Mouse (Mus musculus): ENCODE data around the gene Tmem19. TPM values are rescaled to one million over a fixed set of nuclear protein-coding genes. Genes with fewer than 3 reads are reported as not detected.

Gene Tmem19
- total RNA-seq, 2 experiments from 2014 or later = 54.4 to 59.6 TPM

DNA sequence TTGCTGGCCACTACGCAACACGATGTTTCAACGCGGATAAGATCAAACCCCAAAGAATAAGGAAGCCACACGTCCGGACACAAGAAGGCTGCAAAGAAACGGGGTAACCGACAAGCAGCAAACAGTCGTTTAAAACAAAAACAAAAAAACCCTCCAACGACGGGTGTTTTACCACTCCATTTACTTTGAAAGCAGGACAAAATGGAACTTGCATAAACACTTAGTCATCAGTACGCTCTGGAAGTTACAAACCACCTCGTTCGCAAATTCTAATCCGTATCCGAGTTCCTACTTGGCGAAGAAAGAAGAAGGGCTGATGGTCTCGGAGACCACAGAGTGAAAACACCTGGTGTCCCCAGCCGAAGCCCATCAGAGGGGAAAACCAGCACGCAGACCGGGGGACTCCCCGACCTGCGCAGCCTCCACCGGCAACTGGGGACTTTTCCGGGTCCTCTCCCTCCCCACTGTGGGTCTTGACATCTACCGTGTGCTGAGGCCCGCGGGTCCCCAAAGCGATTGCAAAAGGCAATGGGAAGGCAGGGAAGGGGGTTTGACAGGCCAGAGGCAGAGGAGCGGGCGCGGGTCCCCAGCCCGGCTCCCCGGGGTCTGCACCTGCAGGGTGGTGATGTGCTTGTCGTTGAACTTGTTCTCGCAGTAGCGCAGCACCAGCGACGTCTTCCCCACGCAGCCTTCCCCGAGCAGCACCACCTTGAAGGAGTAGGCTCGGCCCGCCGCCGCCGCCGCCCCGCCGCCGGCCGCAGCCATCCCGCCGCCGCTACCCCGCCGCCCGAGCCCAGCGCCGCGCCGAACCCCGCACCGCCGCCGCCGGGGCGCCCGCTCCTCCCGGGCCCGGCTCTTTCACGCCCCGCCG is 47.5 kb downstream of the Tmem19 start:
- DNase-seq (ENCODE audit: extremely low spot score in 1 of 2, low spot score in 2 of 2) = peak in 1 of 2 experiments; percentile 39
- intact Hi-C loops (cut with DNase I) = loop anchor here (5.0 kb wide), 2 partner anchors 63 to 72 kb away; partner anchors contain the start of gene Tbc1d15

DNA sequence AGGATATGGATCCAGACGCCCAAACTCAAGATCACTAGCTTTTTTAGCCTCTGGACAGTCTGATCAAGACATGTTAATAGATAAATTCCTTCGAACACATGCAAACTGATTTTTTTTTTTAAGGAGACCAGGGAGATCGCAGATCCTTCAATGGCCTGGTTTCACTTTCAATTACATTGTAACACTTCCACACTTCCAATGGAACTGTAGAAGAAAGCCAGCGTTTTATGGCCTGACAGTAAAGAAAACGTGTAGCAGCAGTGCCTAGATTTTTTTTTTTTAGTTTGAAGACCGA is 48.1 kb downstream of the Tmem19 start:
- DNase-seq (ENCODE audit: extremely low spot score in 1 of 2, low spot score in 2 of 2) = no peak
- intact Hi-C loops (cut with DNase I) = loop anchor here (5.0 kb wide), 1 partner anchor 62 kb away; the partner anchor contains the start of gene Tbc1d15

DNA sequence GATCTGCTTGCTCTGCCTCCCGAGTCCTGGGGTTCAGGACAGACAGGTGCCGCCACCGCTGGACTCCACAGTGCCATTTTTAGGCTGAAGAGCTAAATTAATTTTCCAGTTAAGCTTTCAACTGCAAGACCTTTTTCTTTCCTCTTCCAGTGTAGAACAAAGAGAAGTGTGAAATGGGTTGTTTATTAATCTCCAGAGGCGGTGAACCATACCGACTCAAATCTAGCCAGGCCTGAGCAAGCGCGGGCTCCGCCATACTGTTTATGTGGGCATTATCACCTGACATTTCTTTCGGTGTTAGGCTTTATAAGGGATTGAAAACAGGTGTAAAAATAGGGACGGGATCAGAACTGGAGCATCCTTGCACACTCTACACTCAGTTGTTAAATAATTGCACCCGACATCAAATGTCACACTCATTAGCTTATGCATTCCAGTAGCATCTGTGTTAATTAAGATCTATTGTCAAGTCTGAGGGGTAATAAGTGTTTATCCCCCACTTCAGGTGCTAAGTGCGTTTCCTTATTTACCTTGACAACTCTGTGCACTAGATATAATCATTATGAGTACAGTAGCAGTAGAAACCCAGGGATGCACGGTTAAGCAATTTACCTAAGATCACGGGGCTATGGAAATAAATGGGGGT is 48.5 kb downstream of the Tmem19 start:
- intact Hi-C loops (cut with DNase I) = loop anchor here (5.0 kb wide), 1 partner anchor 61 kb away; the partner anchor contains the start of gene Tbc1d15
- DNase-seq (ENCODE audit: extremely low spot score in 1 of 2, low spot score in 2 of 2) = no peak

DNA sequence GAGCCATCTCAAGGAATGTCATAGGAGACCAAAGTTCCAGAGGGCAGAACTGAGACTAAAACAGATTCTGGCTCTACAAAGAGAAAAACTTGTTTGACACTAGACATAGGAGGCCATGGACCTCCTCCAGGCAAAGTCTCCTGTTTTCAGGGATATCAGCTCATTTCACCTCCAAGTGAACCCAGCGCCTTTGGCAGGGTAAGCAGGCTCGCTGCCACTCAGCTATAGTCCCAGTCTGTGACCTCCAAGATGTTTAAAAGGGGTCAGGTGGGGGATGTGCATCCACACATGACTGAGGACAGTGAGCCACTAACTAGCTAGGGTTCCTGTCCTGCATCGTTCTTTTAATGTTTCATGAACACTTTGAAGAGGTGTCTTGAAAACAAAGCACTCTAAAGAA is 49.6 kb downstream of the Tmem19 start:
- no peak for DNase-seq (ENCODE audit: extremely low spot score in 1 of 2, low spot score in 2 of 2)
- intact Hi-C loops (cut with DNase I) = loop anchor here (5.0 kb wide), 1 partner anchor 60 kb away; the partner anchor contains the start of gene Tbc1d15

DNA sequence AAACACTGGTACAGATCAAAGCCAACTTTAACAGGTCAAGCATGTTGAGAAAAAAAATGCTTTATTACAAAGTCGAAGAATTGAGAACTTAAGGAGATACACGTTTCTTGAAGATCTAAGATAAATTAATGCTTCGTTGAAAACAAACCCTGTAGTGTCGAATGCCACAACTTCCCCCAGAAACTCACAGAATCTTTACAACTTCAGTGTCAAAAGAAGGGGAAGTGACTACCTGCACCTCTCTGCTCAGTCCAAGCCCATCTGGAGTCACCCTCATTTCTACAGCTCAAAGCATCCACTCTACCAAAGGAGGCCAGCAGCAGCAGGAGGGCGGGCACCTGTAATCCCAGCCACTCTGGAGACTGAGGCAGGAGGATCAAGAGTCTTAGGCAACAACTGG is 50.1 kb downstream of the Tmem19 start:
- DNase-seq (ENCODE audit: extremely low spot score in 1 of 2, low spot score in 2 of 2) = no peak
- intact Hi-C loops (cut with DNase I) = loop anchor here (5.0 kb wide), 1 partner anchor 60 kb away; the partner anchor contains the start of gene Tbc1d15

DNA sequence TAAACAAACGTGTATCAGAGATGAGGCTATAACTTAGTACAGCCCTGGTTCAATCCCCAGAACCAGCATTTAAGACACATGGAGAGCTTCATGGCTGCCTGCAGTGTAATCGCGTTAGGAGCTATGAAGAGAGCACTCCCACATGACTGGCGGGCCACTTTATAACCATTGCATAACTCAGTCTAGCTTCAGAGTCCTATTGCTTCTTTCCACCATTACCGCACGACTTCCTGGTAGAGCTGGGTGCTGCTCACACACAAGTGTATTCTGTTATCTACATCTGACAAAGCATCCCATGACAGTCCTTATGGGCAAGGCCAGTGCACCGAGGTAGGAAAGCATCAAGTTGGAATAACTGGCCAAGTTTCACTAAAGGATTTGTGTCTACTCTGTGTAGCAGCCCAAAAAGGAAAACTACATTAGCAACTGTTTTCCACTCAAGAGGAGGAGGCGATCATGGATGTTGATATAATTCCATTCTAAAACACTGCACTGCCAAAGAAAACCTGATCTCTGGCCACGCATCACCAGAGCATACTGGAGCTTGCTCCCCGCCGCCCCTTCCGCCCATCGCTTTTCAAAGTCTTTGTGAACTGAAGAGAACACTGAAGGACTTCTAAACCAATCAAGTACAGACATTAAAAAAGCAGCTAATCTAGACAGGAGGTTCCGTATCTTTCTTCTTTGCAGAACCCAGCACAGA is 50.9 kb downstream of the Tmem19 start:
- intact Hi-C loops (cut with DNase I) = loop anchor here (5.0 kb wide), 1 partner anchor 59 kb away; the partner anchor contains the start of gene Tbc1d15
- no peak for DNase-seq (ENCODE audit: extremely low spot score in 1 of 2, low spot score in 2 of 2)

- DNase-seq (ENCODE audit: extremely low spot score in 1 of 2, low spot score in 2 of 2) = no peak
- intact Hi-C loops (cut with DNase I) = no loop called here
Observed at GRCm38 (mm10) chr10:115309191-115309590, 53.1 kb downstream of the Tmem19 start.

DNA sequence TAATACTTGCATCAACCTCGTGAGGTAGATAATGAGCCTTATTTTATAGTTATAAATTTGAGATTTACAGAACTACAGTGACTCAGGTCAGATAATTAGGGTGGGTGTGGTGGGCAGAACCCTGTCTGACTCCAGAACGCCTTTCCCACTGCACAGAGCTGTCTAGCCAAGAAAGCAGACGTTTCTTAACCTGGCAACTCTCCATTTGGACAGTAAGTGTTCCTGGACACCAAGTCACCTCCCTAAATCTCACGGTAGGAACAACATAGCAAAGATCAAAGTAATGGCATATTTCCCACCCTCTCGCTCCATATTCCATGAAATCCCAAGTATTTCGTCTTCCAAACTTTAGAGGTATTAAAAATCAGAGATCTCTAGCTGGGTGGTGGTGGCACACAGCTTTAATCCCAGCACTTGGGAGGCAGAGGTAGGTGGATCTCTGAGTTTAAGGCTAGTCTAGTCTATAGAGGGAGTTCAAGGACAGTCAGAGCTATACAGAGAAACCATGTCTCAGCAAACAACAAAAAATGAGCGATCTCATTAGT is 54.9 kb downstream of the Tmem19 start:
- intact Hi-C loops (cut with DNase I) = no loop called here
- no peak for DNase-seq (ENCODE audit: extremely low spot score in 1 of 2, low spot score in 2 of 2)

DNA sequence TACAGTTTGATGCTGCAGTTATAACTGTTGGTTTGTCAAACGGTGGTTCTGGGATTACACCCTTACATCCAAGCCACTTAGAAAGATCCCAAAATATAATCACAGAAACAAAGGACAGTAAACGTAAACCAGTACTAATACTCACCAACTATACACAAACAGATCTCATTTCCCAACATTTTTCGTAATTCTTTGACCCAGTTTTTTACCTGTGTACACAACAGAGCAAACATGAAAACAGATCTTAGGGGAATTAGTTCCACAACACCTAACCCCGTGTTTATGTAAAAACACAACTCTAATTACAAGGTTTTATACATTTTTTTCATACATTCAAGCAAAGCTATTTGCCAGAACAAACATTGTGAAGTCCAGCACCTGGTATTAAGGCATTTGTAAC is 63.6 kb downstream of the Tmem19 start:
- intact Hi-C loops (cut with DNase I) = no loop called here
- DNase-seq (ENCODE audit: extremely low spot score in 1 of 2, low spot score in 2 of 2) = no peak

DNA sequence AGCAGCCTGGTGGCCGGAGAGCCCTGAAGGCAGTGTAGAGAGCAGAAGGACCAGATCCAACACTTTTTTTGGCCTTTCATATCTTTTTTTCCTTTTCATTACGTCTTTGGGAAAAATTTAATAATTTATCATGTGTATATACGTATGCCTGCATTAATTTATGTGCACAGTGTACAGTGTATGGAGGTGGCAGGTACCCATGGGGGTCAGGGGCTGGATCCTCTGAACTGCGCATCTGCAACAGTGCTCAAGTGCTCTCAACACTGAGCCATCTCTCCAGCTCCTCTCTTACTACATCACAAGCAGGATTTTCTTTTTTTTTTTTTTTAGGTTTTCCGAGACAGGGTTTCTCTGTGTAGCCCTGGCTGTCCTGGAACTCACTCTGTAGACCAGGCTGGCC is 64.7 kb downstream of the Tmem19 start:
- intact Hi-C loops (cut with DNase I) = no loop called here
- no peak for DNase-seq (ENCODE audit: extremely low spot score in 1 of 2, low spot score in 2 of 2)

DNA sequence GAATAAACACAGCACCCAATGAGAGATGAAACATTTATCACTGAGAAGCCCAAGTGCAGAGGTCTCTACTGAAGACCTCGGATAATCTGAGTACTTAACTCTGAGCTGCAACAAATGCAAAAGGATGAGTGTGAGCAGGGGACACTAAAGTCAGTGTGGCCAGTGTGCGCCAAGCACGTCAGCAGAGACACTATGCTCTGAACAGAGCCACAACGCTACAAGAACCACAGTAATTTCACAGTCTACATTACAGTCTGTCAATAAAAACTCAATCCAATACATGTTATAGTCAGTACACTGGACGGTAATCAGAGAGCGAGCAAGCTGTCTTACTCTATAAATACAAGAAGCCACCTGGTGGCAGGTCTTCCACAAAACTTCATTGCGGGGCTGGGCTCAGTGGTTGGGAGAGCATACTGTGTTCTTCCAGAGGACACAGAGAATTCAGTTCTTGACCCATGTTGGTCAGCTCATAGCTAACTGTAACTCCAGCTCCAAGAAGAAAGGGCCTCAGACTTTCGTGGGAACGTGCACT is 65.8 kb downstream of the Tmem19 start:
- DNase-seq (ENCODE audit: extremely low spot score in 1 of 2, low spot score in 2 of 2) = no peak
- intact Hi-C loops (cut with DNase I) = no loop called here

DNA sequence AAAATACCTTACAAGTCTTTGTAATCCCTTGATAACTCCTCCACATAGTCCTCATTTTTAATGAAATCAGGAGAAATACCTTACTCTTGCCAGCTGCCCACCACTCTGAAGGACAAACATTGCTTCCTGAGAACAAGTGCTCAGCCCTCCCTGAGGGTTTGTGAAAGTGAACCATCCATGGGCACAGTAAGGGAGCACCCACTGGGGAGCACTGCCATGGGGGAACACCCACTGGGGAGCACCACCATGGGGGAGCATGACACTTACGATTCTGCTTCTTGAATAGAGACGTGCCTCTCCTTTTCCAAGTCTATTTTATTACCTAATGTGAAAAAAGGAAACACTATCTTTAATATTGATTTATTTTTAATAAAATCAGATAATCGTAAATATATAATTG is 67.1 kb downstream of the Tmem19 start:
- intact Hi-C loops (cut with DNase I) = no loop called here
- no peak for DNase-seq (ENCODE audit: extremely low spot score in 1 of 2, low spot score in 2 of 2)

- intact Hi-C loops (cut with DNase I) = no loop called here
- DNase-seq (ENCODE audit: extremely low spot score in 1 of 2, low spot score in 2 of 2) = no peak
Observed at GRCm38 (mm10) chr10:115294715-115295114, 67.6 kb downstream of the Tmem19 start.

DNA sequence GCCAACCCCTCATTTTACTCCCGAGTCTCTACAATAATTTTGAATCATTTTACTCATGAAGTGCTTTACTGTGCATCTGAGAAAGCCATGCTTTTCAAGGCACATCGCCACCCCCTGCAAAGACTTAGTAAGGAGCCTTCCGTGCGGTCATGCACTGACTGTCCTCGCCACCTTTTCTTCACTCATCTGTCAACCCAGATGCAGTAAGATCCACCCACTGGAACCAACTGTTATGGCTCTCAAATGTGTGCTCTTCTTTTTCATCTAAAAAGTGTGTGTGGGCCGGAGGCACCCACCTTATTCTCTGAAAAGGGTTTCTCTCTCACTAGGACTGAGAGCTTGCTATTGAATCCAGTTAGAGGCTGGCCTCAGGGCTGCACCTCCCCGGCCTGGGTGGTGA is 68.4 kb downstream of the Tmem19 start:
- intact Hi-C loops (cut with DNase I) = no loop called here
- no peak for DNase-seq (ENCODE audit: extremely low spot score in 1 of 2, low spot score in 2 of 2)

DNA sequence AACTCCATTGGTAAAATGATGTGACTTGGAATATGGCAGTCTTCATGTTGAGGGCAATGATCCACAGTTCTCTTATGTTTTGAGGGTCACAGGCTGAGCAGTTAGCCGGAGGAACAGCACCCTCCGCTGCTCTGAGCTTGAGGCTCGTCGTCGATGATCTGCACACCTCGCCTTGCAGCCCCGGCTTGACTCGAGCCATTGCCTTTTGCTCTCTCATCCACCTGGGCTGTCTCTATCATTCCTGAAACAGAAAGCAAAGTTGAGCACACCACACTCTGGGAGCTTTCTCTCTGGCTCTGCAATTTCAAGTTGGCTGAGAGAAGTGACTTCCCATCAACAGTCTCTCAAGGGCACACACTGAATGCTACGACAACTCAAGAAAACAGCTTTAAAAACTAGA is 71.6 kb downstream of the Tmem19 start:
- no peak for DNase-seq (ENCODE audit: extremely low spot score in 1 of 2, low spot score in 2 of 2)
- intact Hi-C loops (cut with DNase I) = no loop called here

Data from left cerebral cortex, postnatal 10 days (tissue).